Mouse (Mus musculus) E14TG2a.4 (cell line): ENCODE measurements at regions not wholly inside any gene's neighbourhood (a gene's known extent, or its start where the extent isn't known, plus 50 kb on each side); places are given as distances from the start of the nearest gene placed in this dataset.

Experiments used
- CTCF ChIP-seq: conservative IDR thresholded peaks from 2 replicates; pipeline ENCODE4 v1.5.1; 2014; ENCODE audit warnings: low read length
- NANOG ChIP-seq: IDR thresholded peaks from 2 replicates; pipeline ENCODE4 v1.6.1; 2014; ENCODE audit warnings: borderline replicate concordance, low read length, mixed read lengths
- POU5F1 ChIP-seq: IDR thresholded peaks from 2 replicates; pipeline ENCODE4 v1.6.1; 2014; ENCODE audit warnings: low read length, borderline replicate concordance

DNA sequence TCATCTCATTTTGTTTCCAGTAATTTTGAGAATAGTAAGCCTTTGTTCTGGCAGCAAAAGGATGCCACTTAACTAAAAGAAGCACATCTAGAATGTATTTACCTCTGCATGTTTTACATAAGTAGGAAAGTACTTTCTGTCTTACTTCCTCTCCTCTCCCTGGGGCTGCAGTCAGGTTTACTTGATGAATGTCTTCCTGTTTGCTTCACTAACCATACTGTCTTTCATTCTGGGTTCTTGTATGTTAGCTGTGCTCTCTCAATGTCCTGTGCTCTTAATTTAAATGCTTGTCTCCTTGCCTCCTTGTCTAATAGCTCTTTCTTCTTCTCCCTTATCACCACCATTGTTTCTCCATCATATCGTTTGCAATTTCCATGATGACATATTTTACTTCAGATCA lies 435.3 kb upstream of the Lingo2 start:
- TF ChIP-seq CTCF (no peak), NANOG (no peak), POU5F1 (no peak)
